Mouse (Mus musculus) cerebellum, postnatal 25 days (tissue): Measurements from ENCODE around the gene Zfp784.
"Not testable (repeated sequence)": the region's sequence is repeated elsewhere in the genome, so short reads cannot be mapped to it uniquely, and the experiment has no call there.

Experiments used
- DNase-seq, 2 experiments: peaks; one replicate each; pipeline ENCODE4 v3.0.0; 2021; ENCODE audit warnings: mixed read lengths in 2 of 2

Zfp784 gene

DNA sequence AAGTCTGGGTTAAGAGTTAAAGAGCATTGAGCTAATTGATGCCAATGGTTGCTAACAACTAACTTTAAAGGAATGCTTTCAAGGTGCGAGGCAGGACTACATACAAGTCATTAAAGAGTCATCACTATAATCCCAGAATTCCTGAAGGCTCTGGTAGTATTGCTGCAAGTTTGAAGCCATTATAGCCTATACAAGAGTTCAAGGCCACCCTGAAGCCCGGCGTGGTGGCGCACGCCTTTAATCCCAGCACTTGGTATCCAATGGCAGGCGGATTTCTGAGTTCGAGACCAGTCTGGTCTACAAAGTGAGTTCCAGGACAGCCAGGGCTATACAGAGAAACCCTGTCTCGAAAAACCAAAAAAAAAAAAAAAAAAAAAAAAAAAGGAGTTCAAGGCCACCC lies 18.7 kb downstream of the Zfp784 start:
- DNase-seq: not testable (repeated sequence)

GRCm38 (mm10) chr7:5017931-5018330 lies 20.3 kb downstream of the Zfp784 start:
- no peak for DNase-seq

DNA sequence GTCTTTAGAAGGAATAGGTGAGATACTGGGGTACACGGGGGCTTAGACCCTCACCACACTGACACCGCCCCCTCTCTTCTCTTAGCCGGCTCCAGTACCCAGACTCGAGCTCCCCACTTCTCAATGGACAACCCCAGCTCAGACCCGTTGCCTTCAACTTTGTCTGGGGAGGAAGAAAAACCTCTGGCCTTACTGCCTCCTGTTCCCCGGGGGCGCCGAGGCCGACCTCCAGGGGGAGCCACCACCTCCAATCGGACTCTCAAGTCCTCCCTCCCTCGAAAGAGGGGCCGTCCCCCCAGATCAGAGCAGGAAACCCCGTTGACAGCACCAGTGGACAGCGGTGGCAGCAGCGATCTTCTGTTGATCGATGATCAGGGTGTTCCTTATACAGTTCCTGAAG lies 20.9 kb downstream of the Zfp784 start:
- peak in 1 of 2 experiments; percentile 49 for DNase-seq

- no peak for DNase-seq
Measured at GRCm38 (mm10) chr7:5016920-5017319, 21.3 kb downstream of the Zfp784 start.

GRCm38 (mm10) chr7:5016057-5016456 lies 22.2 kb downstream of the Zfp784 start:
- DNase-seq: no peak

DNA sequence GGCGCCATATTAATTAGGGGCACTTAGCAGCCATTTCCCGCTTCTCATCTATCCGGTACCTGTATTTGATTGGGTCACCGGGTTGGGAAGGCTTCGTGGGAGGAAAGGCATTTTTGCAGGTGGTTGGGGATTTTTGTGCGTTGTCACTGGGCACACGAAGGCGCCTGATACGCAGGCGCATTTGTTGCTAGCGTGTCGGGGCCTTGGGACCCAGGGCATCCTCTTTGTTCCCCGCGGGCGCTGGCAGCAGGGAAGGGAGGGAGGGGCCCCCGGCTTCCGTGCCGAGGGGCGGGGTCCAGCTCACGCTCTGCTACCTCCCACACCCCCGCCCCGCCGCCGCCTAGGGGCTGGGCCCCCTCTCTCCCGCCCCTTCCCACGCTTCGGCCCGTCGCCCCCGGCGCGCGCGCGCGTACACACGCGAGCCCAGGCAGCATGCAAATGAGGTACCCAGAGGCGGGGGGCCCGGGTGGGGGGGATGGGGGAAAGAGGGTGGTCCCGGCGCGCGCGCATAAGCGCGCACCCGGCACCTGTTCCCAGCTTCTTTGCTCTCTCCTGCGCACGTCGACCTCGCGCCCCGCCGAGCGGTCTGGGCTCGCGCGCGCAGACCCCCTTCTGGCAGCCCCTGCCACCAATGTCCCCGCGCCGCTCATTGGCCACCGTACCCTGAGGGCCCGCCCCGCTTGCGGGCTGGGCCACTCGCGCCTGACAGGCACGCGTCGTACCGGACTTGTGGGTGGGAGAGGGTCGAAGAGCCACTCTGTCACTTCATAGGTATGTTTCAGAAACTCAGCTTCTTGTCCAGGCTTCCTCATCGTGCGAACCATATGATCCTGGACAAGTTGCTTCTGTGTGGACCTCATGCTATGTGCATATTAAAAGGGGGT lies 22.9 kb downstream of the Zfp784 start, which contains the start of gene Gm44973:
Gm44973 (plus strand) TSS at position 379 of the 884 bp plus-strand sequence.
- DNase-seq: peak; percentile 93 to 96

DNA sequence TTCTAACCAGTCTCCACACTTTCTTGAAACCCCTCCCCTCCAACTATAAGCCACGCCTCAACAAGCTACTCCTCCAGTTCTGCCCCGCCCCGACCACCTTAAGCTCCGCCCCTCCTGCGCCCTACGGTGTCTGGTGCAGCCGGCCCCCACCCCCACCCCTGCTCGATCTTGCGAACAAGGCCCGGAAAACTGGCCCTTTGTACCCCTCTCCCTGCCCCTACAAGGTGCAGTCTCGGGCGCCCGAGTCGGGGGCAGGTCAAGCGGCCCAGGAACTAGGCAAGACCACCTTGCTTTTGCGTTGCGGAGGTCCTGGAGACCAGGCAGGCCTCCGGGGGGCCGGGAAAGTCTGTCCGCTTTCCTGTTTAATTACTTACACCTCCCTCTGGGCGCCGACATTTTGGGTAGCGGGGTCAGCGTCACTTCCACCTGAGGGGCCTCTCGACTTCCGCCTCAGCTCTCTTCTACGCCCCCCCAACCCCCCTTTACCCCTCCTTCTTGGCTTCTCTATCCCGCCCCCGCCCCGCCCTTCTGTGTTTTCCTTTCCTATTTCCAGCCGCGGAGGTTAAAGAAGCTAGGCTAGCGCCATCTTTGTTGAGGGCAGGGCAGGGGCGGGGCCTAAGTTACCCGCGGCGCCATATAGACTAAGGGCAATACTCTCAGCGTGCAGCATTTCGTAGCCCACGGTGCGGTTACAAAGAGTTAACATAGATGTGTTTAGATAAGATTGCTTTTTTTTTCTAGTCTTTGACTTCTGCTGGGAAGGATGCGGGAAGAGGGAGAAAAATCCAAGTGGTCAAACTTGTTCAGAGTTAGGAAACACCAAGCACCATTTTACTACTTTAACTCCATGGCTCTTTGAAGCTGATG lies 23.8 kb downstream of the Zfp784 start, which contains the start of the genes Zfp524 and Fiz1:
Zfp524 (plus strand) TSS at position 165 of the 867 bp plus-strand sequence.
Fiz1 (minus strand) TSS at position 447 of the 867 bp plus-strand sequence.
- DNase-seq: peak; percentile 97

- no peak for DNase-seq
Measured at GRCm38 (mm10) chr7:5012681-5013513, 25.3 kb downstream of the Zfp784 start.

GRCm38 (mm10) chr7:5008229-5008628 lies 30.0 kb downstream of the Zfp784 start:
- DNase-seq: no peak

- not testable (repeated sequence) for DNase-seq
Measured at GRCm38 (mm10) chr7:5002876-5003275, 35.4 kb downstream of the Zfp784 start.

DNA sequence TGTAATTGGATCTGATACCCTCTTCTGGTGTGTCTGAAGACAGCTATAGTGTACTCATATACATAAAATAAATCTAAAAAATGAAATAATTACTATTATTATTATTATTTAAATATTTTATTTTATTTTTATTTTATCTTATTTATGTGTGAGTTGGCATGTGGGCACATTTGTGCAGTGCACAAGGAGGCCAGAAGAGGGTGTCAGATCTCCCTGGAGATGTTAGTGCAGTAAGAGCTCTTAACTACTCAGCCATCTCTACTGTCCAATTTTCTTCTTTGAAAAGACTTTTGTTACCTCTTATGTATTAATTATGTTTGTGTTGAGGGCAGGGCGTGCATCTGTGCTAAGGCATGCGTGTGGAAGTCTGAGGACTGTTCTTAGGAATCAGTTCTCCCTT lies 38.4 kb downstream of the Zfp784 start:
- DNase-seq: peak in 1 of 2 experiments; percentile 47

GRCm38 (mm10) chr7:4996934-4997333 lies 41.3 kb downstream of the Zfp784 start:
- no peak for DNase-seq

DNA sequence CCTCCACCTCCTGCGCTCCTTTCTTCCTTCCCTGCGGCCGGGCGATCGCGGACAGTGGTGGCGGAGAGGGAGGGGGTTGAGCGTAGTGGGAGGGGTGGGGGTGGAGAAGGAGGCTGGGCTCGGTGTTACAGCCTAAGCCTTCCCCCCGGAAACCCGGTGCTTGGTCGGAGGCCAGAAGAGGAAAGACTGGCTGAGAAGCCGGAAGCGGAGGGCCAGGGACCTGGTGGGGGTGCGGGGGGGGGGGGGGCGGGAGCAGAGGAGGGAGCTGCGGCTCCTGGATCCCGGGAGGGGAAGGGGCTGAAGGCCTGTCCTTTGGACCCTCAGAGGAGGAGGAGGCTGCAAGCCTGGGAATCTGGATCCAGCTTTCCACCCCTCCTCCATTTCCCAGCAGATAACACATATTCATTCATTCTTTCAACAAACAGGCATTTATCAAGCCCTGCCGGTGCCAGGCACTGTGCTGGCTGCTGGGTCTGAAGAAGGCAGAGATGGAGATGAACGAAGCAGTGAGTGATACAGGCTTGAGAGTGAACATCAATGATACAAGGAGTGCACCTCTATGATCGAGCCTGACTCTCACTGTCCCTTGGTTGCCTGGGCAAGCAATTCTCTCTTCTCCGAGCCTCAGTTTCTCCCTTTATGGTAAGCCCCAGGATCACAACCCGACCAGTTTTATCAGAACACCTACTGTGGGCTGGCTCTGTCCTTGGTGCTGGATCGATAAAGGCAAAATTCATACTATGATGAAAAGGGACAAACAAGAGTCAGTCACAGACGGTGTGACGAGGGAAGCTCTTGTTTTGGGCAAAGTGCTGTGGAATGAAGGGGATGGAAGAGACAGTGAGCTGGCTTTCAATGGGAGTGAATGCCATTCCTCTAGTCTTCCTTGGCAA lies 42.0 kb downstream of the Zfp784 start, which contains the start of gene Zfp579:
Zfp579 (minus strand) TSS at position 156 of the 893 bp plus-strand sequence.
- peak; percentile 98 for DNase-seq

- no peak for DNase-seq
Measured at GRCm38 (mm10) chr7:4995268-4996002, 42.8 kb downstream of the Zfp784 start.

DNA sequence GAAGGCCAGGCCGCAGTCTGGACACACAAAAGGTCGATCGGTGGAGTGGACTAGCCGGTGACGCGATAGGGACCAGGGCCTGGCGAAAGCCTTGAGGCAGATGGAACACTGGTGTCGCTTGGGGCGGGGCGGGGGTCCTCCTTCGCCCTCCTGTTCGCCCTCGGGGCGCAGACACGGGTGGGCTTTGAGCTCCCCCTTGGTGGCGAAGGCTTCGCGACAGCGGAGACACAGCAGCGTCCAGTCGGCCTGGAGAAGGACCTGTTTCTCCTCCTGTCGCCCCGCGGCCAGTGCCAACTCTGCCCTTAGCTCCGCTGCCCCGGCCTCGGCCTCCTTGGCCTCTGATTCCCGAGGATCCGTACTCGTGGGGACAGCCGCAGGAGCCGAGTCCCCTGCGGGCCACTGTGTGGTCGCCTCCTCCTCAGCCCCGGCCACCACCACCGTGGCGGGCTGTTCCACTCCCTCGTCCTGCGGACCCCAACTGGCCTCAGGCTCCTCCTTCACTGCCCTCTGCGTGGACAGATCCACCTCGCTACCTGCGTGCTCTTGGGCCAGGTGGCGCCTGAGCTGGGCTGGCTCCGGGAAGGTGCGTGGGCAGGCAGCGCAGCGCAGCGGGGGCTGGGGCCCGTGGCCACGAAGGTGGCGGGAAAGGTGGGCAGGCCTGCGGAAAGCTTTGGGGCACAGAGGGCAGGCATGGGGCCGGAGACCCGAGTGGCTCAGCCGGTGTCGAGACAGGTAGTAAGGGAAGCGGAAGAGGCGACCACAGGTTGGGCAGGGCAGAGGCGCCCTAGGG lies 44.1 kb downstream of the Zfp784 start:
- DNase-seq: peak; percentile 60 to 71

GRCm38 (mm10) chr7:4993347-4993998 lies 44.8 kb downstream of the Zfp784 start:
- DNase-seq: peak; percentile 34 to 52

DNA sequence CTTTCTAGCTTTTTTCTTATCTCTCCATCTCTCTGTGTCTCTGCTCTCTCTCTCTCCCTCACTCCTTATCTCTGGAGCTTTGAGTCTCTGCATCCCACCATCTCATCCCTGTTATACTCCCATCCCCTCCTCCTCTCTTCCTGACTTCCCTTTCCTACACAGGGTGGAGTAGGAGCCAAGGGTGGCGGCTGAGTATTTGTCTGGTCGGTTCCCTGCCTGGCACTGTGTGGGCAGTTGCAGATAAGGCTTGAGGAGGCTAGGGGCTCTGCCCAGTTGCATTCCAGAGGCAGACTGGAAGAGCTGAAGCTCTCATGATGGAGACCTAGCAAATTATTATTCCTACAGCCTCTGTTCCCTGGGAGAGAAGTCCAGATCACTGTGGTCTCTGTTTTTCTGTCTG lies 50.0 kb downstream of the Zfp784 start:
- no peak for DNase-seq
